Mouse (Mus musculus) embryonic facial prominence, embryonic 11.5 days (tissue): Measurements from ENCODE around the gene Scd1. TPM values are rescaled to one million over a fixed set of nuclear protein-coding genes. Genes with fewer than 3 reads are reported as not detected.
"Not testable (repeated sequence)": the region's sequence is repeated elsewhere in the genome, so short reads cannot be mapped to it uniquely, and the experiment has no call there.

Source experiments
- ATAC-seq: fragments of 200-750 bp; cut with Nextera tagmentation; replicated peaks from 2 replicates; pipeline ENCODE4 v1.8.0; 2017; ENCODE audit warnings: low read depth; ENCODE audit not compliant: insufficient number of reproducible peaks, low FRiP score, low TSS enrichment
- DNase-seq: peaks from one replicate; pipeline ENCODE4 v3.0.0-alpha.2; 2015; ENCODE audit warnings: low spot score
- H3K27ac ChIP-seq: fragments of 300-500 bp; sonication (generic); replicated peaks from 2 replicates; pipeline ENCODE4 v1.5.1; 2014; ENCODE audit warnings: mild to moderate bottlenecking, low read depth, low read length, control low read depth
- H3K27me3 ChIP-seq: fragments of 300-500 bp; sonication (generic); 2 replicates; pipeline ENCODE4 v1.6.1; 2014; ENCODE audit warnings: mild to moderate bottlenecking, low read length, moderate library complexity, mixed read lengths; ENCODE audit not compliant: control insufficient read depth, insufficient read depth
- H3K36me3 ChIP-seq: fragments of 300-500 bp; sonication (generic); replicated peaks from 2 replicates; pipeline ENCODE4 v1.6.1; 2014; ENCODE audit warnings: low read depth, mild to moderate bottlenecking, low read length, moderate library complexity, mixed read lengths; ENCODE audit not compliant: control insufficient read depth, insufficient read depth
- H3K4me1 ChIP-seq: fragments of 300-500 bp; sonication (generic); 2 replicates; pipeline ENCODE4 v1.6.1; 2014; ENCODE audit warnings: low read length, mixed read lengths; ENCODE audit not compliant: control insufficient read depth, insufficient read depth
- H3K4me2 ChIP-seq: fragments of 300-500 bp; sonication (generic); 2 replicates; pipeline ENCODE4 v1.6.1; 2014; ENCODE audit warnings: low read depth, mild to moderate bottlenecking, control low read depth, low read length, moderate library complexity
- H3K4me3 ChIP-seq: fragments of 300-500 bp; sonication (generic); 2 replicates; pipeline ENCODE4 v1.5.1; 2014; ENCODE audit warnings: low read depth, low read length, control low read depth
- H3K9ac ChIP-seq: fragments of 300-500 bp; sonication (generic); replicated peaks from 2 replicates; pipeline ENCODE4 v1.6.1; 2014; ENCODE audit warnings: mild to moderate bottlenecking, control low read depth, low read length
- H3K9me3 ChIP-seq: fragments of 300-500 bp; sonication (generic); replicated peaks from 2 replicates; pipeline ENCODE4 v1.6.1; 2016; ENCODE audit warnings: mild to moderate bottlenecking, low read length, inconsistent platforms, mixed read lengths; ENCODE audit not compliant: control insufficient read depth
- WGBS: fragments of 180-500 bp; shearing (Covaris S2); extraction: QIAGEN DNeasy Blood & Tissue Kit; methylation state at CpG from one replicate; pipeline ENCODE4 v1.1.7; 2014; 5-methylcytosine and 5-hydroxymethylcytosine counted together
- polyA plus RNA-seq: library from polyadenylated mRNA; unstranded; fragments of >200 nt; fragmentation: Nextera tagmentation; extraction: Ambion mirVana; gene quantifications from 2 replicates; pipeline ENCODE4 v1.2.1, GENCODE M21; 2014

Gene Scd1
- polyA plus RNA-seq, 1 experiment from 2014 or later: 14.2 TPM

DNA sequence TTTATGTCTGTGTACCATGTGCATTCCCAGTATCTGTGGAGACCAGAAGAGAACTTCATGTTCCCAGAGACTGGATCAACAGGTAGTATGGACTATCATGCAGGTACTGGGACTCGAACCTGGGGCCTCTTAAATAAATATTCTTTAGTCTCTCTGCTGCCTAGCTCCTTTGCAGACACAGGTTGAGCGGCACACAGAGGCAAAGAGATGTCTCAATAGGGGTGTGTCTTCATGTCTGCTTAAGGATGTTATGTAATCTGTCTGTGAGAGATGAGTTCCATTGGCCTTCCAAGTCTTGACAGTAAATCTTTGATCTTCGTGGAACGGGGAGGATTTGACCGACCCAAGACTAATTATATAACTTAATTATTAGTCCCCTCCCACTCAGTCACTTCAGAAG is 37.4 kb downstream of the Scd1 start:
- Histone ChIP-seq H3K27me3 (no peaks in the 10 kb centered on the region), H3K9me3 (no peaks in the 10 kb centered on the region), H3K9ac (no peak overlapping the region), H3K27ac (no peak overlapping the region), H3K4me2 (no peak overlapping the region), H3K4me1 (no peaks in the 10 kb centered on the region), H3K4me3 (no peak overlapping the region), H3K36me3 (no peaks in the 10 kb centered on the region)
- 69% methylated on average over 5 of the region's 5 CpGs for WGBS
- ATAC-seq: no peak
- DNase-seq: no peak

DNA sequence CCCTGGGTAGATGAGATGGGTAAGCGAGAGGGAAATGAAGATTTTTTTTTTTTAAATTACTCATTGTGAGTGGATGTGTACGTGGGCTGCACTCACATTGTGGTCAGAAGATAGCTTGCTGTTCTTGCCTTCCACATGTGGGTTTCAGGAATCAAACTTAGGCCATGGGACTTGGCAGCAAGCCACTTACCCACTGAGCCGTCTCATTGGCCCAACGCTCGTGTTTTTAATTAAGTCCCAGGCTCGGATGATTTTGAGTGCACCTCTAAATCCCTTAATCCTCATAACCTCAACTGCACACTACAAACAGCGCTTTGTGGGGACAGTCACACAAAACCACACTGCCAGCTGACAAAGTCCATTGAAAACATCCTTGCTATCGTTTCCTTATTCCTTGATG is 38.3 kb downstream of the Scd1 start:
- no peak overlapping the region for H3K9ac ChIP-seq
- H3K4me1 ChIP-seq: no peaks in the 10 kb centered on the region
- no peaks in the 10 kb centered on the region for H3K36me3 ChIP-seq
- no peak overlapping the region for H3K4me3 ChIP-seq
- ATAC-seq (no peak), DNase-seq (no peak)
- 70% methylated on average over 8 of the region's 8 CpGs for WGBS
- no peaks in the 10 kb centered on the region for H3K27me3 ChIP-seq
- no peak overlapping the region for H3K4me2 ChIP-seq
- H3K27ac ChIP-seq: no peak overlapping the region
- no peaks in the 10 kb centered on the region for H3K9me3 ChIP-seq

DNA sequence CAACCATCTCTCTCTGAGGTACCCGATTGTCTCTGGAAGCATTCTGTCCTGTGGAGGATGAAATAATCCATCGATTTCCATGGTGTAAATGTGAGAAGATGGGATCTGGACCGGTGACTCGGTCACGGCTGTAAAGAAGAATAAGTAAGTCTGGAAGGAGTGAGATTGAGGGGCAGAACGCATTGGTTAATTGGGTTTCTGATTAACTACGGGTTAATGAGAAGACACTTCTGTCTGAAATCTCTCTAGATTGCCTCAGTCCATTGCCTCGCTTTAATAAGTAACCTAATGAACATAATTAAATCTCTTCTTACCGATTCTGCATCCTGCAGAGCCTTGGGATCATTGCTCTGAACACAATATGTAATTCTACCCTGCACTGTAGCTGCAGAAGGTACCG is 40.6 kb downstream of the Scd1 start:
- not testable (repeated sequence) for H3K36me3 ChIP-seq, H3K9ac ChIP-seq, H3K27me3 ChIP-seq, H3K4me3 ChIP-seq, H3K4me1 ChIP-seq, H3K9me3 ChIP-seq, H3K27ac ChIP-seq, DNase-seq, H3K4me2 ChIP-seq, ATAC-seq
- WGBS: 83% methylated on average over 10 of the region's 10 CpGs

DNA sequence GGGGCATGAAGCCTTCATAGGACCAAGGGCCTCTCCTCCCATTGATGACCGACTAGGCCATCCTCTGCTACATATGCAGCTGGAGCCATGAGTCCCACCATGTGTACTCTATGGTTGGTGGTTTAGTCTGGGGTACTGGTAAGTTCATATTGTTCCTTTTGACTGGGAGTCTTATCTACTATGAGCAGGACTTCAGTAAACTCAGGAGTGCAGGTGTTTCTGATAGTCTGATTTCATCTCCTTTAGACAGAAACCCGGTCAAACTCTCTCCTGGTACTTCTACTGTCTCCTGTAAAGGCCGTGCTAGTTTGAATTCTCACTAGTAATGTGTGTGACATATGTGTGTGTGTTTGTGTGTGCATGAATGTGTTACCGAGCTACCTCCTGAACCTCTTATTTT is 41.9 kb downstream of the Scd1 start:
- Histone ChIP-seq H3K27ac (no peak overlapping the region), H3K4me2 (no peak overlapping the region), H3K27me3 (no peaks in the 10 kb centered on the region), H3K4me3 (no peak overlapping the region), H3K4me1 (no peaks in the 10 kb centered on the region), H3K9ac (no peak overlapping the region), H3K9me3 (no peaks in the 10 kb centered on the region), H3K36me3 (no peaks in the 10 kb centered on the region)
- WGBS: 87% methylated on average over 4 of the region's 4 CpGs
- DNase-seq: no peak
- ATAC-seq: no peak

GRCm38 (mm10) chr19:44364029-44364428 is 43.6 kb downstream of the Scd1 start:
- H3K9me3 ChIP-seq: no peaks in the 10 kb centered on the region
- H3K4me2 ChIP-seq: no peak overlapping the region
- WGBS: 84% methylated on average over 8 of the region's 8 CpGs
- no peaks in the 10 kb centered on the region for H3K36me3 ChIP-seq
- no peak for DNase-seq
- H3K4me1 ChIP-seq: no peaks in the 10 kb centered on the region
- H3K9ac ChIP-seq: no peak overlapping the region
- no peaks in the 10 kb centered on the region for H3K27me3 ChIP-seq
- ATAC-seq: no peak
- no peak overlapping the region for H3K4me3 ChIP-seq
- no peak overlapping the region for H3K27ac ChIP-seq

- Histone ChIP-seq H3K9me3 (no peaks in the 10 kb centered on the region), H3K27ac (no peak overlapping the region), H3K4me3 (no peak overlapping the region), H3K9ac (no peak overlapping the region), H3K27me3 (no peaks in the 10 kb centered on the region), H3K4me1 (no peaks in the 10 kb centered on the region), H3K4me2 (no peak overlapping the region), H3K36me3 (no peaks in the 10 kb centered on the region)
- no peak for ATAC-seq
- WGBS: 18% methylated on average over 13 of the region's 13 CpGs
- DNase-seq: peak; percentile 81
Measured at GRCm38 (mm10) chr19:44363529-44363928, 44.1 kb downstream of the Scd1 start.

DNA sequence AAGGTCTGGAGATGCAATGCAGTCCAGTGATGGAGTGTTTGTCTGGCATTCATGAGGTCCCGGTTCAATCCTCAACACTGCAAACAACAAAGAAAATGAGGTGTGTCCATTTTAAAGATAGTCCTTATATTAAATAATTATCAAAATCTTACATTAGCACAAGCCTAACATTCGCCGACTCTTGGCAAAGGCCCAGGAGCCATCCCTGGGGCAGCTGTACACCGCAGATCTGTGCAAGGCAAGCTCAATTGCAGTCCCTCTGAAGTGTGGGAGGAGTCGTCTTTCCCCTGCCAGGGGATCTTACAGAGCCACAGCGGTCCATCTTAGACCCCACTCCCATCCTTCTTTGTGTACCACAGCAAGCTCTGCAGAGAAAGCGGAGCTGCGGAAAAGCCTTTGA is 49.0 kb downstream of the Scd1 start:
- Histone ChIP-seq H3K9me3 (no peaks in the 10 kb centered on the region), H3K4me1 (no peaks in the 10 kb centered on the region), H3K4me3 (no peak overlapping the region), H3K4me2 (no peak overlapping the region), H3K27me3 (no peaks in the 10 kb centered on the region), H3K27ac (no peak overlapping the region), H3K9ac (no peak overlapping the region), H3K36me3 (no peaks in the 10 kb centered on the region)
- DNase-seq: no peak
- no peak for ATAC-seq
- 66% methylated on average over 8 of the region's 8 CpGs for WGBS

GRCm38 (mm10) chr19:44351756-44352155 is 55.9 kb downstream of the Scd1 start:
- DNase-seq (no peak), ATAC-seq (no peak)
- Histone ChIP-seq H3K36me3 (no peaks in the 10 kb centered on the region), H3K4me1 (no peaks in the 10 kb centered on the region), H3K27me3 (no peaks in the 10 kb centered on the region), H3K4me2 (no peak overlapping the region), H3K4me3 (no peak overlapping the region), H3K9me3 (no peaks in the 10 kb centered on the region), H3K9ac (no peak overlapping the region), H3K27ac (no peak overlapping the region)
- WGBS: 75% methylated on average over 7 of the region's 7 CpGs
